Mouse (Mus musculus) lung, embryonic 14.5 days (tissue): ENCODE data around the gene Prmt1. TPM values are rescaled to one million over a fixed set of nuclear protein-coding genes. Genes with fewer than 3 reads are reported as not detected.
A peak's percentile ranks its signal among the peaks of the same experiment; 100 is the strongest.

Experiments
- ATAC-seq: fragments of 200-750 bp; cut with Nextera tagmentation; 2 replicates; pipeline ENCODE4 v1.8.0; 2017; ENCODE audit warnings: mild to moderate bottlenecking, moderate TSS enrichment, moderate library complexity; ENCODE audit not compliant: insufficient read depth
- DNase-seq: peaks from one replicate; pipeline ENCODE4 v3.0.0-alpha.2; 2015
- H3K27ac ChIP-seq: fragments of 300-500 bp; sonication (generic); 2 replicates; pipeline ENCODE4 v1.5.1; 2014; ENCODE audit warnings: low read depth, mild to moderate bottlenecking, moderate library complexity
- H3K27me3 ChIP-seq: fragments of 300-500 bp; sonication (generic); 2 replicates; pipeline ENCODE4 v1.6.1; 2014; ENCODE audit warnings: low read length, control low read depth; ENCODE audit not compliant: insufficient read depth
- H3K36me3 ChIP-seq: fragments of 300-500 bp; sonication (generic); 2 replicates; pipeline ENCODE4 v1.6.1; 2014; ENCODE audit warnings: control low read depth; ENCODE audit not compliant: insufficient read depth
- H3K4me1 ChIP-seq: fragments of 300-500 bp; sonication (generic); 2 replicates; pipeline ENCODE4 v1.6.1; 2014; ENCODE audit warnings: antibody characterized with exemption, control low read depth; ENCODE audit not compliant: insufficient read depth
- H3K4me2 ChIP-seq: fragments of 300-500 bp; sonication (generic); 2 replicates; pipeline ENCODE4 v1.6.1; 2014; ENCODE audit warnings: mild to moderate bottlenecking
- H3K4me3 ChIP-seq: fragments of 300-500 bp; sonication (generic); 2 replicates; pipeline ENCODE4 v1.5.1; 2014; ENCODE audit warnings: low read depth, low read length
- H3K9ac ChIP-seq: fragments of 300-500 bp; sonication (generic); 2 replicates; pipeline ENCODE4 v1.6.1; 2014
- H3K9me3 ChIP-seq: fragments of 300-500 bp; sonication (generic); 2 replicates; pipeline ENCODE4 v1.6.1; 2016; ENCODE audit warnings: low read depth, low read length, control low read depth
- CTCF ChIP-seq: IDR thresholded peaks from 2 replicates; pipeline ENCODE4 v1.5.1; 2016; ENCODE audit warnings: antibody characterized with exemption, low read depth
- WGBS: fragments of 180-500 bp; shearing (Covaris S2); extraction: QIAGEN DNeasy Blood & Tissue Kit; methylation state at CpG from one replicate; pipeline ENCODE4 v1.1.7; 2014; 5-methylcytosine and 5-hydroxymethylcytosine counted together
- polyA plus RNA-seq: library from polyadenylated mRNA; unstranded; fragments of >200 nt; fragmentation: Nextera tagmentation; extraction: Ambion mirVana; gene quantifications from 2 replicates; pipeline ENCODE4 v1.2.1, GENCODE M21; 2014

Prmt1 gene
- polyA plus RNA-seq, 1 experiment from 2014 or later, result 238 TPM

DNA sequence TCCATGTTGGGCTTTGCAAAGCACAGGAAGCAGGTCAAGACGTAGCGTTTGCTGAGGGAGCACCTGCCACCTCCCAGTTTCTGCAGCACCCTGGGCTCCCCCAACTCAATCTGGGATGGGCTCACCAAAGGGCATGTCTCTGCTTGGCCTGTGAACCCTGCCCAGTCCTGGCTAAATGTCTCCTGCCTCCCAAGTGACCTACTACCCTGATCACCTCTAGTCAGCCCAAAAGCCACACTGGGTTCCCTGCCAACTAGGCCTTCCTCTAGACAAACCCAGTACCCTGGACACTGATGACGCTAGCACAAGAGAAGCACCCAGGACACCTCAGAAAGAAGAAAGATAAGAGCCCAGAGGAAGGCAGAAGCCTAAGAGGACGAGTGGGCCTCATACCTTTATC is 26.5 kb upstream of the Prmt1 start:
- Histone ChIP-seq H3K36me3 (peaks cover 65% of the 10 kb centered on the region), H3K9me3 (no peaks in the 10 kb centered on the region), H3K4me1 (peaks cover 8% of the 10 kb centered on the region), H3K27me3 (no peaks in the 10 kb centered on the region), H3K9ac (no peak overlapping the region), H3K27ac (no peak overlapping the region), H3K4me2 (no peak overlapping the region), H3K4me3 (no peak overlapping the region)
- ATAC-seq (no peak), DNase-seq (no peak)
- WGBS, result 82% methylated on average over 4 of the region's 4 CpGs
- TF ChIP-seq CTCF, result no peak

GRCm38 (mm10) chr7:45012011-45012410 is 25.6 kb upstream of the Prmt1 start:
- TF ChIP-seq CTCF, result no peak
- Histone ChIP-seq H3K36me3 (peaks cover 73% of the 10 kb centered on the region), H3K9me3 (no peaks in the 10 kb centered on the region), H3K27me3 (no peaks in the 10 kb centered on the region), H3K27ac (no peak overlapping the region), H3K4me3 (no peak overlapping the region), H3K4me2 (no peak overlapping the region), H3K4me1 (peaks cover 8% of the 10 kb centered on the region), H3K9ac (no peak overlapping the region)
- no peak for ATAC-seq
- no peak for DNase-seq
- WGBS, result 94% methylated on average over 6 of the region's 6 CpGs

DNA sequence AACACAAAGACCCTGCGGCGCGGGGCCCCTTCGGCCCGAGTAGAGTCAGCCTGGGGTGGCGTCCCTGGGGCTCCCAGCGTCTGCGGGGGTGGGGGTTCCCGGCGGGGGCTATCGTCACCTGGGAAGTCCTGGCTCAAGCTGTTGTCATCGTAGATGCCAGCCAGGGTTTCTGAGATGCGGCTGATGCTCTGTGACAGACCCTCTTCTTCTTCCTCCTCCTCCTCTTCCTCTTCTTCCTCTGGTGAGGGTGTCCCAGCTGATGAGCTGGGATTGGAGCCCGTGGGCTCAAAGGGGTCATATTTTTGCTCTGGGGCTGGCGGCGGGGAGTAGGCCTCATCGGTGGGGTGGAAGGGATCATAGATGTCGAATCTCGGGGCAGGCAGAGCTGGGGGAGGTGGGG is 22.0 kb upstream of the Prmt1 start:
- no peaks in the 10 kb centered on the region for H3K4me1 ChIP-seq
- WGBS, result 90% methylated on average over 19 of the region's 19 CpGs

DNA sequence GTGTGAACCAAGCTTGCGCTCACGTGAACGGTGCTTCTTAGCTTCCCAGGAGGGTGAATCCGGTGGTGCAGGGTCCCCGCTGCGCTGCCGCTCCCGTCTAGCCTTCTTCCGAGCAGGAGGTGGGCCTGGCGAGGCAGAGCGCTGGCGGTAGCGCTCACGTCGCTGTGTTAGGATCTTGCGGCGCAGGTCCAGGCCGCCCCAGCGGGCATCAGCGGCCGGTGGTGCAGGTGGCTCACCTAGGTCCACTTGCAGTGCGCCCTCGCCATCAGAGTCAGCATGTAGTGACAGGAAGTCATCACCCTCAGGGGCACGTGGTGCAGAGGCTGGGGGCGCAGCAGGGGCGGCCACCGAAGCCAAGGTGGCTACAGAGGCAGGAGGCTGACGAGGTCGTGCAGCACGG is 21.5 kb upstream of the Prmt1 start:
- H3K4me2 ChIP-seq, result no peak overlapping the region

More for the DNA sequence above, 22.0 kb upstream of the Prmt1 start:
- Histone ChIP-seq H3K4me3 (no peak overlapping the region), H3K36me3 (peaks cover 100% of the 10 kb centered on the region), H3K4me2 (no peak overlapping the region), H3K9me3 (no peaks in the 10 kb centered on the region), H3K27ac (no peak overlapping the region), H3K27me3 (no peaks in the 10 kb centered on the region), H3K9ac (no peak overlapping the region)
- TF ChIP-seq CTCF, result no peak
- ATAC-seq (no peak), DNase-seq (no peak)

GRCm38 (mm10) chr7:45007141-45007540 is 20.8 kb upstream of the Prmt1 start:
- Histone ChIP-seq H3K4me1 (no peaks in the 10 kb centered on the region), H3K4me3 (no peak overlapping the region), H3K27ac (no peak overlapping the region), H3K27me3 (no peaks in the 10 kb centered on the region), H3K4me2 (no peak overlapping the region), H3K9me3 (no peaks in the 10 kb centered on the region), H3K9ac (no peak overlapping the region), H3K36me3 (peaks cover 100% of the 10 kb centered on the region)
- 94% methylated on average over 29 of the region's 29 CpGs for WGBS
- TF ChIP-seq CTCF, result no peak
- DNase-seq (no peak), ATAC-seq (no peak)

More for the DNA sequence above, 21.5 kb upstream of the Prmt1 start:
- H3K36me3 ChIP-seq, result peaks cover 100% of the 10 kb centered on the region
- H3K9ac ChIP-seq, result no peak overlapping the region
- DNase-seq, result no peak
- no peaks in the 10 kb centered on the region for H3K4me1 ChIP-seq
- TF ChIP-seq CTCF, result no peak
- H3K27me3 ChIP-seq, result no peaks in the 10 kb centered on the region
- no peaks in the 10 kb centered on the region for H3K9me3 ChIP-seq
- 91% methylated on average over 30 of the region's 30 CpGs for WGBS
- H3K27ac ChIP-seq, result no peak overlapping the region
- no peak for ATAC-seq
- H3K4me3 ChIP-seq, result no peak overlapping the region

GRCm38 (mm10) chr7:45006503-45006902 is 20.1 kb upstream of the Prmt1 start:
- WGBS, result 90% methylated on average over 12 of the region's 12 CpGs
- Histone ChIP-seq H3K4me2 (no peak overlapping the region), H3K27ac (no peak overlapping the region), H3K4me1 (no peaks in the 10 kb centered on the region), H3K27me3 (no peaks in the 10 kb centered on the region), H3K9ac (no peak overlapping the region), H3K9me3 (no peaks in the 10 kb centered on the region), H3K4me3 (no peak overlapping the region), H3K36me3 (peaks cover 100% of the 10 kb centered on the region)
- no peak for ATAC-seq
- DNase-seq, result no peak
- TF ChIP-seq CTCF, result no peak

GRCm38 (mm10) chr7:45005321-45005992 is 19.1 kb upstream of the Prmt1 start:
- no peaks in the 10 kb centered on the region for H3K9me3 ChIP-seq
- H3K9ac ChIP-seq, result no peak overlapping the region
- H3K36me3 ChIP-seq, result peaks cover 100% of the 10 kb centered on the region
- no peak overlapping the region for H3K27ac ChIP-seq
- no peaks in the 10 kb centered on the region for H3K4me1 ChIP-seq
- ATAC-seq (no peak), DNase-seq (no peak)
- no peak overlapping the region for H3K4me2 ChIP-seq
- H3K4me3 ChIP-seq, result no peak overlapping the region
- WGBS, result 75% methylated on average over 6 of the region's 6 CpGs
- H3K27me3 ChIP-seq, result no peaks in the 10 kb centered on the region
- TF ChIP-seq CTCF, result no peak

- no peak overlapping the region for H3K27ac ChIP-seq
- no peak overlapping the region for H3K4me2 ChIP-seq
- H3K4me3 ChIP-seq, result no peak overlapping the region
- H3K9me3 ChIP-seq, result no peaks in the 10 kb centered on the region
- no peaks in the 10 kb centered on the region; the same call in 1 of the 2 replicates for H3K4me1 ChIP-seq
- H3K27me3 ChIP-seq, result no peaks in the 10 kb centered on the region
- no peak for TF ChIP-seq CTCF
- ATAC-seq (no peak), DNase-seq (peak; percentile 37)
- 58% methylated on average over 3 of the region's 3 CpGs for WGBS
- peaks cover 100% of the 10 kb centered on the region for H3K36me3 ChIP-seq
- H3K9ac ChIP-seq, result no peak overlapping the region
Observed at GRCm38 (mm10) chr7:45004546-45004945, 18.2 kb upstream of the Prmt1 start.
